Mouse (Mus musculus): Measurements from ENCODE around the gene Nudt22. TPM values are rescaled to one million over a fixed set of nuclear protein-coding genes. Genes with fewer than 3 reads are reported as not detected.
A peak's percentile ranks its signal among the peaks of the same experiment; 100 is the strongest.

Gene Nudt22
- polyA plus RNA-seq, 1 experiment from 2014 or later: 20.7 TPM

GRCm38 (mm10) chr19:7039088-7039720 lies 43.3 kb upstream of the Nudt22 start:
- H3K4me3 ChIP-seq (ENCODE audit: low read depth, low read length): peak overlapping the region; percentile 92
- ATAC-seq (ENCODE audit: insufficient read depth): peak; percentile 16

GRCm38 (mm10) chr19:7034006-7034405 lies 38.1 kb upstream of the Nudt22 start:
- H3K9ac ChIP-seq: no peak overlapping the region
- H3K4me2 ChIP-seq: no peak overlapping the region
- H3K27ac ChIP-seq (ENCODE audit: low read depth): no peak overlapping the region
- peaks cover 18% of the 10 kb centered on the region for H3K4me1 ChIP-seq (ENCODE audit: insufficient read depth)
- H3K36me3 ChIP-seq (ENCODE audit: insufficient read depth): peaks cover 75% of the 10 kb centered on the region
- H3K27me3 ChIP-seq (ENCODE audit: insufficient read depth, low read length): no peaks in the 10 kb centered on the region
- H3K4me3 ChIP-seq (ENCODE audit: low read depth, low read length): no peak overlapping the region
- ATAC-seq (ENCODE audit: insufficient read depth) (no peak), DNase-seq (no peak)
- TF ChIP-seq CTCF (IDR thresholded peaks at IDR 0.05; ENCODE audit: low read depth): no peak
- WGBS: 94% methylated on average over 5 of the region's 5 CpGs
- H3K9me3 ChIP-seq (ENCODE audit: low read depth, low read length): no peaks in the 10 kb centered on the region

More at GRCm38 (mm10) chr19:7039088-7039720, 43.3 kb upstream of the Nudt22 start:
- Histone ChIP-seq H3K9me3 (ENCODE audit: low read depth, low read length) (no peaks in the 10 kb centered on the region), H3K36me3 (ENCODE audit: insufficient read depth) (peaks cover 25% of the 10 kb centered on the region), H3K27ac (ENCODE audit: low read depth) (peak overlapping the region; percentile 89), H3K4me2 (peak overlapping the region; percentile 87), H3K27me3 (ENCODE audit: insufficient read depth, low read length) (no peaks in the 10 kb centered on the region), H3K9ac (peak overlapping the region; percentile 92), H3K4me1 (ENCODE audit: insufficient read depth) (peaks cover 21% of the 10 kb centered on the region)
- peak; percentile 74 for DNase-seq
- no peak for TF ChIP-seq CTCF (IDR thresholded peaks at IDR 0.05; ENCODE audit: low read depth)
- 1% methylated on average over 35 of the region's 35 CpGs for WGBS

GRCm38 (mm10) chr19:7029531-7029930 lies 33.6 kb upstream of the Nudt22 start:
- TF ChIP-seq CTCF (IDR thresholded peaks at IDR 0.05; ENCODE audit: low read depth): no peak
- no peaks in the 10 kb centered on the region for H3K4me1 ChIP-seq (ENCODE audit: insufficient read depth)

GRCm38 (mm10) chr19:7020224-7020641 lies 24.3 kb upstream of the Nudt22 start:
- no peak overlapping the region for H3K4me2 ChIP-seq
- 50% methylated on average over 3 of the region's 3 CpGs for WGBS
- H3K27me3 ChIP-seq (ENCODE audit: insufficient read depth, low read length): no peaks in the 10 kb centered on the region
- H3K9ac ChIP-seq: no peak overlapping the region
- peak; percentile 78 for TF ChIP-seq CTCF (IDR thresholded peaks at IDR 0.05; ENCODE audit: low read depth)
- no peaks in the 10 kb centered on the region for H3K4me1 ChIP-seq (ENCODE audit: insufficient read depth)
- ATAC-seq (ENCODE audit: insufficient read depth) (no peak), DNase-seq (peak; percentile 65)
- no peak overlapping the region for H3K4me3 ChIP-seq (ENCODE audit: low read depth, low read length)
- H3K36me3 ChIP-seq (ENCODE audit: insufficient read depth): peaks cover 79% of the 10 kb centered on the region
- no peaks in the 10 kb centered on the region for H3K9me3 ChIP-seq (ENCODE audit: low read depth, low read length)
- no peak overlapping the region; the same call in 1 of the 2 replicates for H3K27ac ChIP-seq (ENCODE audit: low read depth)

More at GRCm38 (mm10) chr19:7029531-7029930, 33.6 kb upstream of the Nudt22 start:
- WGBS: 95% methylated on average over 5 of the region's 5 CpGs
- Histone ChIP-seq H3K9ac (no peak overlapping the region), H3K9me3 (ENCODE audit: low read depth, low read length) (no peaks in the 10 kb centered on the region), H3K27me3 (ENCODE audit: insufficient read depth, low read length) (no peaks in the 10 kb centered on the region), H3K36me3 (ENCODE audit: insufficient read depth) (peaks cover 97% of the 10 kb centered on the region), H3K27ac (ENCODE audit: low read depth) (no peak overlapping the region), H3K4me2 (no peak overlapping the region), H3K4me3 (ENCODE audit: low read depth, low read length) (no peak overlapping the region)
- ATAC-seq (ENCODE audit: insufficient read depth) (no peak), DNase-seq (no peak)

GRCm38 (mm10) chr19:7019191-7019590 lies 23.3 kb upstream of the Nudt22 start, which contains the start of gene Fermt3:
Gene Fermt3 (minus strand): TSS chr19:7019469.
- no peaks in the 10 kb centered on the region for H3K27me3 ChIP-seq (ENCODE audit: insufficient read depth, low read length)
- H3K36me3 ChIP-seq (ENCODE audit: insufficient read depth): peaks cover 70% of the 10 kb centered on the region
- peak within 1 kb of the TSS; percentile 38; the same call in 1 of the 2 replicates for H3K27ac ChIP-seq (ENCODE audit: low read depth)
- peak within 1 kb of the TSS; percentile 7; the same call in 1 of the 2 replicates for H3K4me2 ChIP-seq
- 77% methylated on average over 5 of the region's 5 CpGs for WGBS
- H3K9me3 ChIP-seq (ENCODE audit: low read depth, low read length): no peaks in the 10 kb centered on the region
- H3K4me1 ChIP-seq (ENCODE audit: insufficient read depth): no peaks in the 10 kb centered on the region
- peak; percentile 38 for DNase-seq
- H3K4me3 ChIP-seq (ENCODE audit: low read depth, low read length): peak within 1 kb of the TSS; percentile 20; the same call in 1 of the 2 replicates
- H3K9ac ChIP-seq: no peak within 1 kb of the TSS; the same call in 1 of the 2 replicates
- TF ChIP-seq CTCF (IDR thresholded peaks at IDR 0.05; ENCODE audit: low read depth): no peak
- peak; percentile 47 for ATAC-seq (ENCODE audit: insufficient read depth)

- Histone ChIP-seq H3K9me3 (ENCODE audit: low read depth, low read length) (no peaks in the 10 kb centered on the region), H3K4me1 (ENCODE audit: insufficient read depth) (no peaks in the 10 kb centered on the region), H3K36me3 (ENCODE audit: insufficient read depth) (peaks cover 70% of the 10 kb centered on the region), H3K4me2 (peak overlapping the region; percentile 7; the same call in 1 of the 2 replicates), H3K9ac (no peak overlapping the region), H3K27ac (ENCODE audit: low read depth) (0 out of 2 replicates have a peak overlapping the region, but pooled peaks have one; percentile 24), H3K4me3 (ENCODE audit: low read depth, low read length) (peak overlapping the region; percentile 3; the same call in 1 of the 2 replicates), H3K27me3 (ENCODE audit: insufficient read depth, low read length) (no peaks in the 10 kb centered on the region)
- no peak for ATAC-seq (ENCODE audit: insufficient read depth)
- TF ChIP-seq CTCF (IDR thresholded peaks at IDR 0.05; ENCODE audit: low read depth): no peak
- 84% methylated on average over 11 of the region's 11 CpGs for WGBS
- no peak for DNase-seq
These were observed 22.6 kb upstream of the Nudt22 start for GRCm38 (mm10) chr19:7018546-7018945.

Data from lung, embryonic 14.5 days (tissue).